Mouse (Mus musculus) monocyte, adult 2 months (primary cell): ENCODE data around the gene Krt86.

Experiments
- DNase-seq, 2 experiments: peaks; one replicate each; pipeline ENCODE4 v3.0.0; 2022; ENCODE audit warnings: low spot score in 2 of 2, low read depth in 1 of 2

The Krt86 gene

DNA sequence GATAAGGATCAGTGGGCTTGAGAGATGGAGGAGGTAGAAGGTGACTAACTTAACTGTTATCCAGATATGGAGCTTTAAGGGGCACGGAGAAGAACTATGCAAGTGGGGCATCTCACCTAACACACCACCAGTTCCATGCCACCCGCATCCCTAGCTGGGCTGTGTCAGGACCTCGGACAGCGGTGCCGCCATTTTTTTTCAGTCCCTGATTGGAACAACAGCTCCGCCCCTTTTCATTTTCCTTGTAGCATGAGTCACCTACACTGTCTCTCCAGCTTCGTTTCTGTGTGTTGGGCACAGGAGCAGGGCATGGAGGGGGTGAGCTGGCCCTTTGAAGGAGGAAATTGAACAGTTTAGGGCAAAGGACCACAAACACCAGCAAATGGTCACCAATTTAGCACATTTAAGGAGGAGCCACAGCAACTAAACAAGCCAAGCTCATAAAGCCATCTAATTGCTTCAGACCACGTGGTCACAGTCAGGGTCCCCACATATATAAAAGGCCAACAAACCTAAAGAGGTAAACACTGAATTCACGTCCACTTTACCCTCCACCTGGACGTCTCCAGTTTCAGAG lies at the start of gene Krt86:
TSS of gene Krt86 (plus strand) at position 527 of the 577 bp plus-strand sequence.
- DNase-seq = no peak

DNA sequence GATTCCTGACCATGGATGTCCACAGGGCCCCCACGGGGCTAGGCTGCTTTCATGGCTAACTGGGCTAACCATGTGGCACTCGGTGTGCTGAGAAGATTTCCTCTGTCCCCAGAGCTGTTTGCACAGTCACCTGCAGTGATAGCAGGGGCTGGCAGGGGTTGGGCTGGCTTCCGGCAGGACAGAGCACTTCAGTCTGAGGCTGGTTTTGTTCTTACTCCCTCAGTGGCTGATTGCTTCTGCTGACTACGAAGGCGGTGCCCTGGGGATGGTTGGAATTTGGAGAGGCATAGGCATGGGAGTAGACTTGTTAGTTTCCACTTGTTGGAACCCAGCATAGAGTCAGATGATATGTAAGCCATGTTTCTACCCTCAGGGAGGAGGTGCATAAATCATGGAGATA lies 48.4 kb upstream of the Krt86 start:
- DNase-seq = no peak

DNA sequence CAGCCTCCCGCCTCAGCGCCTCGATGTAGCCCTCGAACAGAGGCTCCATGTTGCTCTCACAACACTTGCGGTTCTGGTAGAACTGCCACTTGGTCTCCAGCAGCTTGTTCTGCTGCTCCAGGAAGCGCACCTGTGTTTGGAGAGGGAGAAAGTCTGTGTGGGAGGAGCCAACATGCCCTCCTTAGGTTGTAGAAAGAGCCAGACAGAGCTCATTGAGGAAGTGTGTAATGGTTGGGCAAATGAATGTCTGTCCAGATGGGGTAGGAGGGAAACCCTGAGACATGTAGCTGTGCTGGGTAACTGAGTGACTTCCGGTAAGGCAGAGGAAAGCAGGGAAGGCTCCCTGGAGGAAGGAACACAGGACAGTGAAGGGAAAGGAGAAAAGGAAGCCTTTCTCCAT lies 36.7 kb upstream of the Krt86 start:
- no peak for DNase-seq

DNA sequence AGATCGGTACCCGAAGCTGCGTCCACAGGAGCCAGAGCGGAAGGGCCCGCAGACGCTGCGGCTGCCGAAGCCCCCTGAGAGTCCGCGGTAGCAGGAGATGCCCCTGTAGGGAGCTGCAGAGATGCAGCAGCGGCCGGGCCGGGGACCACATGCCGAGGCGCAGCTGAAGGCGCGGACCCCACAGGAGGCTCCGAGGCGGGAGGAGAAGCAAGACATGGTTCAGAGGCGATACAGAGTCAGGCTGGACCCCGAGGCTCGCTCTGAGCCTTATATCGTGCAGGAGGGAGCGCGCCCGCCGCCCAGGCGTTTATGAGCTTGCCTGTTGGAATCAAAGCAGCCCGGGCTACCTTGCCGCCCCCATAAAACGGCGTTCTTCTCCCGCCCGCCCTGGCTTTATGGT lies 34.7 kb upstream of the Krt86 start, which contains the start of gene Krt87:
TSS of gene Krt87 (minus strand) at position 250 of the 400 bp plus-strand sequence.
- DNase-seq = no peak

DNA sequence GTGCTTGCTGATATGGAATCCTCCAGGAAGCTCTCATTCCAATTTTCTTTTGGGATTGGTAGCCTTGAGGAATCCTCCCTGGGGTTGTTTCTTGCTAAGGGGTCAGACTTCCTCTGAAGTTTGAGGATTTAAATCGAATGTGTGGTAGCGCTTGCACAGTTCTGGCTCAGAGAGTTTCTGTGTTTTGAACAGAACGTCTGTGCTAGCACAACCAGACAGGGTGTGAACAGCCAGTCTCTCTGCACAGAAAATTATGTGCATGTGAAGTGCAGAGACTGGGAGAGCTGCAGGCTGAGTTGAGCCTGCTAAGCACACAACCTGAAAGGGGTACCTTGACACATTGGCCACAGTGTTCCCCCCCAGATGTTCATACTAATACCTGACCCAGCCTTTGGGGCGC lies 32.4 kb upstream of the Krt86 start:
- DNase-seq = no peak

DNA sequence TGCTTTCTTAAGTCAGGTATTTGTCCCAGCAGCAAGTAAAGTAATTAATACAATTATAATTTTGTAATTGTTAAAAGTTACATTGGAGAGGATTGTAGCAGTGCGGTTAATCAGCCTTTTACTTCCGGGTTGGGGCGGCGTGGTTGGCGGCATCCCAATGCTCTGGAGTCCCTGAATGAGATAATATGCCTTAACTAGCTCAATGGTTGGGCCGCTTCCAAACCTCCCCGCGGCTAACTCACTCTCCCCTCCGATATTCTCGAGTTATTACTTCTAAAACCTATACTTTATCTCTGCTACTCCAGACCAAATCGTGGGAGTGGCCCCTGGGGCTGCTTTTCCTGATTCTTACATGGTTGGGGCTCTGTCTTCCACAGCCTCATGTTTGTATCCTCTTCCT lies 26.7 kb upstream of the Krt86 start:
- no peak for DNase-seq

DNA sequence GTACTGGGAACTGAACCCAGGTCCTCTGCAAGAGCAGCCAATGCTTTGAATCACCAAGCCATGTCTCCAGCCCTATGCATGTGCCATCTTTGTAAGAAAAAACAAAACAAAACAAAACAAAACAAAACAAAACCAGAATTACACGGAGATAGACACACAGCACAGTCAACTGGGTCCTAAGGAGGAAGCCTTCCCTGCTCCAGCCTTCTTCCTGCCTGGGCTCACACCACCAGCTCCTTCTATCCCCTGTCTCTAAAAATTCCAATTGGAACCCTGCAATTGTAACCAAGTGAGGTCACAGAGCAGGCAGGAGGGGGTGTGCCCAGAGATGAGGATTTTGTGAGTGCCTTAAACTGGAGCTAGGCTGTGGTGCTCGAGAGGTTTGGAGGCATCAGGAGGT lies 25.8 kb upstream of the Krt86 start, which contains the start of gene Krt88:
TSS of gene Krt88 (plus strand) at position 301 of the 400 bp plus-strand sequence.
- DNase-seq = no peak

DNA sequence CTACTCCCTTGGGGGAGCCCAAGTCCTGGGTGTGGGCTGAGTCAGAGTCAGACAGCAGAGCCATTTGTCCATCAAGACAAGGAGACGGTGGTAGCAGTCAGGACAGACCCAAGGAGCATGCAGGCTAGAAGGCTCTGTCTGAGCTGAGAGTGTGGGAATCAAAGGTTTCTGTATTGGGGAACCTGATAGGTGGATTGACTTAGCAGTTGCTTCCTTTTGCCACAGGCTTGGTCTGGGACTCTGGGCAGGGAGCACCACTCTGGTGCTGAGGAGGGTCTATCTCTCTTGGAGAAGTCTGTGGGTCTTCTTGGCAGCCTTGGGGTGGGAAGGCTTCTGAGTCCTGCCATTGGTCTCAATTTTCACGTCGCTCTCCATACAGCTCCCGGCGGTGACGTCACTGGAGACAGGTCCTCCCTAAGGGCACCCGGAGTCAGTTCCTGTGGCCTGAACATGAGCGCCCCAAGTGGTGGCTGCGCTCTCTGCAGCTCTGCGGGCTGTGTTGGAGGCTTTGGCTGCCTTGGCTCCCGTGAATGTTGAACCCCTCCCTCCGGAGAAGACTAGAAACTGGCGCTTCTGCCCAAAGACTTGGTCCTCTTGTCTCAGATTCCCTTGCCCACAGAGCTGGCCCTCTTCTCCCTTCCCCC lies 20.1 kb upstream of the Krt86 start:
- peak in 1 of 2 experiments; percentile 69 for DNase-seq

DNA sequence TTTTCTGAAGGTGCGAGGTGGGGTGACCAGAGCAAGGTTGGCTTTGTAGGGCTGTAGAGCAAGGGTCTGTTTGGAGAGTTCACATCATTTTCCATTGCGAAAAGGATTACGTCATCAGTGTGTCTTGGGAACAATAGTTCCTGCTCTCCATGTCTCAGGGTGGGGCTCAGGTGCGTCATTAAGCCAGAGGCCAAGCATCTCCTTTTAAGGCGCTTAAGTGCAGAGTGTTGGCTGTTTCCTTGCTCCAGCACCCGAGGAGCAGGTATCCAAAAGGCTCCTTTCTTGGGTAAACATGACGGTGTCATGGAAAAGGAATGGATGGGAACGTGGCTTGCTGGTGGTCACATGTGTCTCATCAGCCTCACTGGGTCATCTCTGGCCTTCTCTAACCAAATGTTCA lies 18.5 kb upstream of the Krt86 start:
- no peak for DNase-seq

DNA sequence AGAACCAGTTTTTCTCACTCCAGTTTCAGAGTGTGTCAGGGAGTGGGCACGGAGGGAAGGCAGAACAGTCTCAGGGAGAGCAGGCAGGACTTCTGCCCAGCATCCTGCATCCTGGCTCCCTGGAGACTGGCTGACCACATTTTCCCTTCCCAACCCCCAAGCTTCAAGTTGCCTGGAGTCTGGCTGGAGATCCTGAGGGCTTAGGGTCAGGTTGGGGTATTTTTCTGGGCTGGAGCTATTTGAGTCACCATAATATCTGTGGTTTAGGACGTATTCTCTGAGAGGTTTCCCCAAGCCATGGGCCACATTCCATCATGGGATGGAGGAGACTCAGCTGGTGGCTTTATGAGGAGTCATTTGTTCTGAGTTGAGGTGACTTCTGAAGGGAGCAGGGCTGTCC lies 18.0 kb upstream of the Krt86 start:
- no peak for DNase-seq

DNA sequence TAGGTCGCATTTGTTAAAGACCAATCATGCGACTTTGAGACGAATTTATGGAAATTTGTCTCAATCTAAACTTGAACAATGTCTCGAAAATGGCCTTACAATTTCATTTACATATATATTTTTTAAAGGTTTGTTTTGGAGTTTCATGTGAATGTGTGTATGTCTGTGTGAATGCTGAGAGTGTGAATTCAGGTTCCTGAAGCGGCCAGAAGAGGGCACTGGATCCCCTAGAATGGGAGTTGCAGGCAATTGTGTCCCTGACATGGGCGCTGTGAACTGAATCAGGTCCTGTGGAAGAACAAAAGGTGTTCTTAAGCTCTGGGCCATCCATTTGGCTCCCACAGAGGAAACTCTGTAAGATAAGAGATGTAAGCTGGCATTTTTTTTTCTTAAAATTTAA lies 17.4 kb upstream of the Krt86 start:
- no peak for DNase-seq

DNA sequence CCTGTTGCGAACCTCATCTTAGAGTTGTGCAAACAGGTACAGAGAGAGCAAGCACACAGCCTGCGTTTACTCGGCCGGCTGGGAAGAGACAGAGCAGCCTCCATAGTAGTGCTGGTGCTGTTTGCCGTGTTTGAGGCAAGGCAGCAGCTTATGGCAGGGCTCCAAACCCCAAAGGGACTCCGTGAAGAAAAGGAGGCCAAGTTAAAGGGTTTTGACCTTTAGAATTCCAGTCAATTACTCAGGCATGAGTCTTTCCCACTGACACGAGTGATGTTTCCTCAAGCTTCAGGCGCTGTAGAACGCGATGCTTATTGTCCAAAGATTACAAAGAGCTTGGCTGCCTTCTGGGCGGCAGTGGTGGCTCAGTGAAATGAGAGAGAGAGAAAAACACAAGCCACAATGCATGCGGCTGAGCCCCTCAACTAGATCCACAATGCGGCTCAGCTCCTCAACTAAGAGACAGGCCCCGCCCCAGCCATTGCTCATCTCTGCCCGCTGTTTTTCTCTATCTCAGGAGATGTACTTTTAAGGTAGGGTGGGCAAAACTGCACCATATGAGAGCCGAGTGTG lies 14.8 kb upstream of the Krt86 start:
- no peak for DNase-seq

DNA sequence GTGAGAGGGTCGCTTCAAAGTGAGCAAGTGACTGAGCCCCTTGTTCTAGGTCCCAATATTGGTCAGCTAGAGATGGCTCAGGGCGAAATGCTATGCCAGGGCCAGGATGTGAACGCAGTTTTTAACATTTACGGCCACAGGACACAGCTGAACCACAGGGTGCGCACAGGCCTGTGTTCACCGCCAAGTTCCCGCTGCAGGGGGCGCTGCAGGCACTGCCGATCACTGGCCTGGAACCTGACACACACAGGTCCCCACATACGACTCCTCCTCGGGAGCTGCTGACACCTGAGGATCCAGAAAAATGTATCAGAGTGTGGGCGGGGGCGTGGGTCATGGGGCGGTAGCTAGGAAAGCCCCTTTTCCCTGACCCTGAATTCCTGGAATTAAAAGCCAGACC lies 14.0 kb upstream of the Krt86 start:
- DNase-seq = no peak

DNA sequence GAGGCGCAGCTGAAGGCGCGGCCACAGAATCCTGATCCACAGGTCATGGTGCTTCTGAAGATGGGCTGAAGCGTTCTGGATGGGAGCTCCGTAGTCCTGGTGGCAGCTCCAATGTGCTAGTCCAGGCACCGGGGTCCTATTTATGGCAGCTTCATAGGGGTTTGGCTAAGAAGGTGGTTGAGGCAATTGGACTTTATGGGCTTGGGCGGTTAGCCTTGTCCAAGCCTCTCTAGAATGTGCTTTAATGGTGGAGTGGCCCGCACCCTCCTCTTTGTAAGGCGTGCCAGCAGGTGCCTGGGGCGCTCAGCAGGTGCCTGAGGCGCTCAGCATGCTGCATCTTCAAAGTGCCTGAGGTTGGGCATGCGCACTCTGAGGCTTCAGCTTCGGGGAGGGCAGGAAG lies 9.6 kb upstream of the Krt86 start, which contains the start of gene Krt81:
TSS of gene Krt81 (minus strand) at position 101 of the 400 bp plus-strand sequence.
- DNase-seq = no peak

DNA sequence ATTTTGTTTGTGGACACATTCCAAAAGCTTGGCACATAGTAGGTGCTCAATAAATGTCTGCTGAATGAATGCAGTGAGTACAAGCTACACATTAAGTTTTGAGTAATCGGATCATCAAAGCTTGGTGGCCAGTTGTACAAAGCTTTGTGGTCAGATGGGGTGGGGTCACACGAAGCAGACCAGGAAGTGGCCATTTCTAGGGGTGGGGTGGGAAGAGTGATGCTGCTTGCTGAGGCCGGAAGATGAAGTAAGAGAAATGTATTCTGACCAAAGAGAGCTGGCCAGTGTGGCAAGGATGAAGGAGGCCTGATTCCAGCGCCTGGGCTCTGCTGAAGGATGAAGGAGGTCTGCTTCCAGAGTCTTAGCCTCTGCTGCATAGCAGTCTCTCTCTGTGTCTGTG lies 4.2 kb upstream of the Krt86 start:
- DNase-seq = no peak

DNA sequence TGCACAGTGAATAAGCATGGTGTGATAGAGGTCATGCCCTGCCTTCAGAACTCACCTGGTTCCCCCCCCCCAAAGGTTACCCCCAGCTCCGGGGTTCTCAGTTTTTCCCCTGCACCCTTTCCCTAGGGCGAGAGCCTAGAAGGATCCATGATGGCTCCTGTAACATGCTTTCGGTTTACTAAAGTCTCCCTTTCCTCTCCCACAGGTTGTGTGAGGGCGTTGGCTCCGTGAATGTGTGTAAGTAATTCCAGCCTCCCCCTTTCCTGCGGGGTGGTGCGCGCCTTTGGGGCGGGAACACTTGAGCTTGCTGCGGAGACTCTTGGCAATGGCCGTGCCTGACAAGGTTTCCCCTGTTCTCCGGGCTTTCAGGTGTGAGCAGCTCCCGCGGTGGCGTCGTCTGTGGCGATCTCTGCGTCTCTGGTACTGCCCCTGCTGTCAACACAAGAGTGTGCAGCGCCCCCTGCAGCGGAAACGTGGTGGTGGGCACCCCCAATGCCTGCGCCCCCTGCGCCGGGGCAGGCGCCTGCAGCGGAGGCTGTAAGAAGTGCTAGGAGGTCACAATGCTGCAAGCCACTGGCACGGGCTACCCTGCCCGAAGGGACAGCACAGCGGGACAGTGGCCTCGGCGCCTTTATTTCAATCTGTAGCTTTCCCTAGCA lies 5.9 kb downstream of the Krt86 start:
- no peak for DNase-seq

DNA sequence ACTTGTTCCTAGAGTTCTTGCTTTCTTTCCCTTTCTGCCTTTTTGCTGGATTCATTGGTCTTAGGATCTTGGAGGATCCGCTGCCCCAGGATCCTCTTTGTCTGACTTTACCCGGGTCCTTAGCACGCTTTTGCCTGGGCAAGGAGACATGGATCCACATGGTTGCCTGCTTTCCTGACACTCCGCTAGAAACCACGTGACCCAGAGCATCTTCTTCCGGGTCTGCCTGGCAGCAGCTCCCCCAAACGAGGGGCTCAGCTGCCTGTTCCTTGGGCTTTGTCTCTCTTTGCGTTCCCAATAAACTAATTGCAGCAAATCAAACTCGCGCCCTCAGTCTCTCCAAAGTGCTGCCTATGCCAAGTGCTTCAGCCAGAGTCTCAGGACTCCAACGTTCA lies 6.4 kb downstream of the Krt86 start:
- DNase-seq = no peak

DNA sequence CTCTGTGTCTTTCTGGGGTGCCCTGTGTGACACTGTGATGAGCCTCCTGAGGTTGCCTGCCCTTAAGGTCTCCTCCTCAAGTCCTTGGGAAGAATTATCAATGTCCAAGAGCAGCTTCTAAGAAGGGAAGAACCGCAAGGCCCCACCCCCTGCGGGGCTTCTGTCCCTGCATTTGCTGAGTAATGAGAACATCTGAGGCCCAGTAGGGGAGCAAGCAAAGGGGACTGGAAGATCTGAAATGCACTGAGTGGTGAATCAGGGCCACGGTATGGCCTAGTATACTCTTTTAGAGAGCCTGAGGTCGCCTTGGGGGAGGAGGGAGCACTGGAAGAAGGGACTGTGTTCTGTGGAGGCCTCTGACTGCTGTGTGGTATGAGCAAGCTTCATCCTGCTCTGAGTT lies 8.8 kb downstream of the Krt86 start:
- DNase-seq = no peak

DNA sequence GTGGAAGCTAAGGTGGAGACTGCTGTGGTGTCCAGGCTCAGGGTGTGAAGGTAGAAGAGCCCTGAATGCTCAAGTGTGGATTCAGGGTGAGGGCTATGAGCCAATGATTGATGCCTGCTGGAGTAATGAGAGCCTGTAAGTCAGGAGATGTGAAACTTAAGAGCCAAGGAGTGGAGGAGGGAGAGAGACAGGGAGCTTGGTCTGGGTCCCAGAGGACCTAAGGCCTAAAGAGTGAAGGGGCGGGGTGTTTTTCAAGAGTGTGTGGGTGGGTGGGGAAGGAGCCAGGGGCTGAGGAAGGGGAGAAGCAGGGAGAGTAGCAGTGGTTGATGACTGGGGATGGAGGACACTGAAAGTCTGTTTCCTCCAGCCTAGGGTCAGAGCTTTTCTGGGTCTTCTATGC lies 10.4 kb downstream of the Krt86 start:
- no peak for DNase-seq

DNA sequence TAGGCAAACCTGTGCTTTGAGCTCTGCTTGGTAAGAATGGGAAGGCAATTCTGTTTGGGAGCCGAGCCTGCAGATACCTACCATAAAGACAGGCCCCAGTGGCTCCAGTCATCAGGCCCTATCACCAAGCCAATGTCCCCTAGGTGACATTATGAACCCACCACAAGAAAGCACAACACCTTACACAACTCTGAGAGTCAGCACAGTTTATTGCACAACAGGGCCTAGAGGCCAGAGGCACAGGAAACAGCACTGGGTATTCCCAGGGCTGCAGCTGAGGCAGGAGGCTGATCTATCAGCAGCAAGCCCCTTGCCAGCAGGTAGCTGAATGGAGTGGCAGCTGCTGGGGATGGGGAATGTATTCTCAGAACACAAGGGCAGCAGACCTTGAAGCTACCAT lies 11.7 kb downstream of the Krt86 start:
- no peak for DNase-seq

DNA sequence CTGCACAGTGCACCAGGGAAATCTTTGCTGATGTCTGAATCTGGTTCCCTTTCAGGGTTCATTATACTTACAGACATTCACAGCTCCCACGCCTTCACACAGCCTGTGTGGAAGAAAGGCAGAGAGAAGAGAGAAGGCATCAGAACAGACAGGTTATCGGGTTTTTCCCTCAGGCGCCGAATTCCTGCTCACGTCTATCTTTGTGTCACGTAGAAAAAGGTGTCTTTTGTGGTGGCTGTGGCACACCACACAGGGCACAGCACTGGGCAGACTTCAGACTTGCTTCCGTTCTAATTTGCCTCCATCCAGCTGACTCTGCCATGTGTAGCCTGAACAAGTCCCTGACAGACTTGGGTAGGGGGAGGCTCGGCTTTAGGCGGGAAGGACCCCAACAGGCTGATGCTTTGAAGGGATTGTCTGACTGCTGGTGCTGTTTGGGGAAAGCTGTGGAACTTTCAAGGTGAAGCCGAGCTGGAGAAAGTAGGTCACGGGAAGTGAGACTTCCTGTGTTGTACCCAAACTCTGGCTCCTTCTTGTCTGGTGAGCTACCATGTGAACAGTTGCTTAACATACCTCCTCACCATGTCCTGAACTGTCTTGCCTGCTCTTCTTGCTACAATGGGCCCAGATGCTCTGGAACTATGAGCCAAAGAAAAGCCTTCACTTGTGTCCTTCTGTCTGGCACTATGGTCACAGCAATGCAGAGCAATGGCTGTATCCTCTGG lies 12.8 kb downstream of the Krt86 start:
- no peak for DNase-seq

DNA sequence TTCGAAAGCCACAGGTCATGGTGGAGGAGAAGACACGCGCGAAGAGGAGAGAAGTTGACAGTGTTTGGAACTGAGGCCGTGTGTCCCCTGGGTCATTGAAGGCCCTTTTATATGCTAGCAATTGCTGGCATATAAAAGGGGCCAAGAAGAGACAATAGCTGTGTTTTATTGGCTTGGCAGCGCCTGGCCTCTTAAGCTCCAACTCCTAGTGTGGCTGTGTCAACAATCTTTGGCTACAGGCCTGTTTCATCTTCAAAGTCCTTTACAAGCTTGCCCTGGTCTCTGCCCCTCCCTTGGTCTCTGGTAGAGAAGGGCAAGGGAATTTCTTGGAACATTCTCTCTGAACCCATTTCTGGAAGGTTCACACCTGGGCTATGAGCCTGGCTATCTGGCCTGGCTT lies 18.2 kb downstream of the Krt86 start, which contains the start of gene Krt83:
TSS of gene Krt83 (minus strand) at position 82 of the 400 bp plus-strand sequence.
- no peak for DNase-seq
